Mouse (Mus musculus) brain, embryonic 14.5 days (tissue): ENCODE data around the gene Bcl2.

Experiments used
- CTCF ChIP-seq: fragments of 200-500 bp; IDR thresholded peaks from 2 replicates; pipeline ENCODE4 v1.5.1; 2012; ENCODE audit warnings: inconsistent platforms, mild to moderate bottlenecking, moderate library complexity, borderline replicate concordance; ENCODE audit not compliant: insufficient read depth, insufficient read length; ENCODE audit errors: extremely low read depth
- POLR2A ChIP-seq: fragments of 200-500 bp; IDR thresholded peaks from 2 replicates; pipeline ENCODE4 v1.6.1; 2012; ENCODE audit warnings: mild to moderate bottlenecking, inconsistent platforms, borderline replicate concordance; ENCODE audit not compliant: poor library complexity, insufficient read depth, insufficient read length, severe bottlenecking; ENCODE audit errors: extremely low read depth

DNA sequence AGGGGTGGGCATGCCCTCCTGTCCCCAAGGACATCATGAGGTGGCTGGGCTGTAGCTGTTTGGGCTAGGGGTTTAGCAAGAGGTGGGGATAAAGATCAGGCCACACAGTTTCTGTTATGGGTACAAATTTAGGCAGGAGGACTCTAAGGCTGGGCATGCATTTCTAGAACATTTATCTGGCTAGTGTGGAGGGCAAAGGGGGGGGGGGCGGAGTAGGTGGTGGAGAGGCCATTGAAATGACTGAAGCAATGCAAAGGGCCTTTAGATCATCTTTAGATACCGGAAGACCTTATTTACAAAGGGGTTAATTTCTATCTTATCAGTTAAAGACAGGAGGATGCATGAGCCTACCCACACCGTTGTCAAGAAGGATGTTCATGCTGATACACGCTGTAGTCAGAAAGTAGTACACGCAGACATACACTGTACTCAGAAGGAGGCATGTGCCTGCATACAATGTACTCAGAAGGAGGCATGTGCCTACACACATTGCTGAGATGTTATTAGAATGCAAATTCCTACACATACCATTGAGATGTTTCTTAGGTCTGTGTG, 55.7 kb downstream of the Bcl2 start:
- no peak for TF ChIP-seq CTCF
- no peak for TF ChIP-seq POLR2A
